Mouse (Mus musculus): Measurements from ENCODE around the gene Krtap15.
A peak's percentile ranks its signal among the peaks of the same experiment; 100 is the strongest.

The Krtap15 gene

DNA sequence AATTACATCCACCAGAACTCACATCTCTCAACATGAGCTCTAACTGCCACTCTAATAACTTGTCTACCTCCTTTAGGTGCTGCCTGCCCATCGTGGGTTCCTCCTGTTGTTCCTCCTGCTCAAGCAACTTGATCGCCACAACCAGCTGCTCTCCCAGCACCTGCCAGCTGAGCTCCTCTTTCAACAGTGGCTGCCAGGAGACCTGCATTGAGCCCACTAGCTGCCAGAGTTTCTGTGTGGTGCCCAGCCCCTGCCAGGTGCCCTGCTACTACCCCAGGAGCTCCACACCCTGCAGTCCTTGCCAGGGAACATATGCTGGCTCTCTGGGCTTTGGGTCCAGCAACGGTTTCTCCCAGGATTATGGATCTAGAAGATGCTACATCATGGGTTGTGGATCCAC is at the start of gene Krtap15:
TSS of gene Krtap15 (plus strand) at position 150 of the 400 bp plus-strand sequence.
- no peak for DNase-seq (ENCODE audit: low spot score in 2 of 2)

DNA sequence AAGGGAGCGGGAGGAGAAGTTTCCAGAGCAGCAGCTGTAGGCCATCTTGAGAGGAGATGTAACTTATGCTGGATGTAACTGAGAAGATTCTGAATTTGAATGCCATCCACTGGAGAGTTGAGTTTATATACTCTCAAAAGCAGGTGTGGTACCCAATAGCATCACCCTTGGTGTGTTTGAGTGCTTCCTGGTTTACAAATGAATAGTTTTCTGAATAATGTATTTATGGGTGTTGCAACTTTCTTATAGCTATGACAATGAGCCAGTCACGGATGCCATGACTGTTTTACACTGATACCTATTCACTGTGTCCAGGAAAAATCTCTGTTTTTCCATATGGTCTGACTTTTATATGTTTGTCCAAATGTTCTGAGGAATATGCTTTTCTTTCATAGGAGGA is 45.9 kb upstream of the Krtap15 start, which contains the start of gene 2310057N15Rik:
TSS of gene 2310057N15Rik (minus strand) at position 101 of the 400 bp plus-strand sequence.
- DNase-seq (ENCODE audit: low spot score in 2 of 2) = no peak

GRCm38 (mm10) chr16:88777596-88777995 is 42.4 kb upstream of the Krtap15 start, which contains the start of gene Gm5965:
TSS of gene Gm5965 (plus strand) at chr16:88777896.
- no peak for DNase-seq (ENCODE audit: low spot score in 2 of 2)

DNA sequence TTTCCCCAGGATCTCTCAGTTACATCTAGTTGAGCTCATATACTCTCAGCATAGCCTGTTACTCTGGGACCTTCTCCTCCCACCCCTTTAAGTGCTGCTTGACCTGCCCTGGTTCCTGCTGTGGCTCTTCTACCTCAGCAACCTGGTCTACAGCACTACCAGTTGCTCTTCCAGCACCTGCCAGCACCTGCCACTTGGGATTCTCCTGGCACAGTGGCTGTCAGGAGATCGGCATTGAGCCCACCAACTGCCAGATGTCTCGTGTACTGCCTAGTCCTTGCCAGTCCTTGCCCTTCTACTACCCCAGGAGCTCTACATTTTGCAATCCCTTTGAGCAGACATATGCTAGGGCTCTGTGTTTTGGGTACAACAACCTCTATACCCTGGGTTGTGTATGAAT is 33.2 kb upstream of the Krtap15 start:
- no peak for DNase-seq (ENCODE audit: low spot score in 2 of 2)

DNA sequence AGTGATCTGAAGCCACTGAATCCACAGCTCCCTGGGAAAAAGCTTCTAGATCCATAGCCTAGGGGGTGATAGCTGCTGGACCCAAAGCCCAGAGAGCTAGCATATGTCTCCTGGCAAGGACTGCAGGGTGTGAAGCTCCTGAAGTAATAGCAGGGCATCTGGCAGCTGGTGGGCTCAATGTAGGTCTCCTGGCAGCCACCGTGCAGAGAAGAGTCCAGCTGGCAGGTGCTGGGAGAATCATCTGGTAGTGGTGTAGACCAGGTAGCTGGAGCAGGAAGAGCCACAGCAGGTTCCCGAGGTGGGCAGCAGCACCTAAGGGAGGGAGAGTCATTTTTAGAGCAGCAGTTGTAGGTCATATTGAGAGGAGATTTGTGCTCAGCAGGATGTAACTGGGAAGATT is 8.2 kb upstream of the Krtap15 start, which contains the start of gene Gm20741:
TSS of gene Gm20741 (minus strand) at position 394 of the 400 bp plus-strand sequence.
- peak in 1 of 2 experiments; percentile 3 for DNase-seq (ENCODE audit: low spot score in 2 of 2)

DNA sequence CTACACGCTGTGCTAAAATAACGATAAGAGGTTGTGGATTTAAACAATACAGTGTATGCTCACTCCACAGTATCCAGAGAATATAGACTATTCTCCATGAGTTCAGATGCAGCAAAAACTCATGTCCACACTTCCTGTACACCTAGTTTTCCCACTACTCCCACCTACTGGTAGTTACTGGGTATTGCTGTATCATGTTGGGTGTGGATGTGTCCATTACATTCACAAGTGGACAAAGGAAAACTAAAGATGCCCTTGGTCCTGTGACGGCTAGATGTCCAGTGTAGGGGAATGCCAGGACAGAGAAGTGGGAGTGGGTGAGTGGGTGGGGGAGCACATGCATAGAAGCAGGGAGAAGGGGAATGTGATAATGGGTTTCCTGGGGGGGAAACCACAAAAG is 3.7 kb downstream of the Krtap15 start:
- peak; percentile 6 to 19 for DNase-seq (ENCODE audit: low spot score in 2 of 2)

DNA sequence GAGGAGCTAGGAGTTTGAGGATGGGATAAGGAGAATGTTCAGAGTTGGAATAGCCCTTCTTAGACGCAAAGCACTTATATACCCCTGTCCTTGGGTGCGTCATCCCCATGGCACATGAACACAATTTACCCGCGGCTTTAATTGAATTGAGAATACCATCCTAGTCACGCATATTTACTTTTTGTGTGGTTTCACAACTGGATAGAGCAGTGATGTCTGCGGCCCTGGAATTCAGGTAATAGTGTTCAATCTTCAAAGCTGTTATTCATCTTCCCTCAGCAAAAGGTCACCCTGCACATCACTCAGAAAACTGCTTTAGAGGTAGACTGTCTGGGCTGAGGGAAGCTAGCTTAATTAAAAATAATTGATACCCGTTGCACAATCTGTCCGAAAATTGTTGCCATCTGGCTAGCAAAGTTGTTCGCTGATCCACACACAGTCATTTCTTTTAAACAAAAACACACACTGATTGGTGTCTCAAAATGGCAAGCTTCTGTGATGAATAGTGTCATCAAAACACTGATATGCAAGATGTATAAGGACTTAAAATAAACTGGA is 6.2 kb downstream of the Krtap15 start, which contains the start of gene Krtap14:
TSS of gene Krtap14 (minus strand) at position 51 of the 558 bp plus-strand sequence.
- no peak for DNase-seq (ENCODE audit: low spot score in 2 of 2)

GRCm38 (mm10) chr16:88826978-88827377 is 7.0 kb downstream of the Krtap15 start:
- DNase-seq (ENCODE audit: low spot score in 2 of 2) = no peak

- no peak for DNase-seq (ENCODE audit: low spot score in 2 of 2)
Observed at GRCm38 (mm10) chr16:88847363-88847762, 27.3 kb downstream of the Krtap15 start.

DNA sequence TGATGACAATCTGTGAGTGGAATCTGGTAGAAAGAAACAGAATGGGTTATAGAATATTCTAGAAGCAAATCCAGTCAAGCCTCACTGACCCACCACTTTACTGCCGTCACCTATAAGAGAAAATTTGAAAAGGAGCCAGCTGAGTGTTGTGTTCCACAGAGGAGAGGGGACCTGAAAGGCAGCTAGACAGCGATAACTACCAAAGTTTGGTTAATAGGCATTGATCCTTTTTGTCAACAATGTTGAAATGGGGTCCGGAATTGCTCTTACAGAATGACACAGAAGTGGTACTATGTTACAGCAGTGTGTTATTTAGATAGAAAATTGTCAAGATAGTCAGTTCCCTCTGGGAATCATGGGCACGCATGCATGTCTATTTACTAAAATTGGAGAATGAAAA is 28.5 kb downstream of the Krtap15 start:
- DNase-seq (ENCODE audit: low spot score in 2 of 2) = no peak

DNA sequence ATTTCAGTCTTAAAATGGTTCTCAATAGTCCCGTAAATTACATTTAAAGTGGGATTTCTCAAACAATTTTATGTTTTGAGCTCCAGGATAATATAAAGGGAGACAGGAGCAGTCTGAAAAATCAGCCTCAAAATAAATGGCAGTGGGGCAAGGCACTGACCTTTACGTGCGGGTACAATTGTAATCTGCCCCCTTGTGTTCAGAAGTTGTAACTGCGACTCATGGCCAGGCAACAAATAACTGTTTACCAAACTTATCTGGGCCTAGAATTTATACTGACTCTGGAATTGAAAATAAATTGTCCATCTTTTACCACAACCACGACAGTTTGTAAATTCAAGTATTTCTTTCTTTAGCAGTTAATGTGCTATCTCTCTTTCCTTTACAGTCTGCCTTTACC is 31.4 kb downstream of the Krtap15 start:
- DNase-seq (ENCODE audit: low spot score in 2 of 2) = no peak

GRCm38 (mm10) chr16:88864887-88865407 is 44.9 kb downstream of the Krtap15 start:
- no peak for DNase-seq (ENCODE audit: low spot score in 2 of 2)

- no peak for DNase-seq (ENCODE audit: low spot score in 2 of 2)
Observed at GRCm38 (mm10) chr16:88869311-88869710, 49.3 kb downstream of the Krtap15 start, which contains the start of gene Krtap19-1. TSS of gene Krtap19-1 (minus strand) at chr16:88869411.

DNA sequence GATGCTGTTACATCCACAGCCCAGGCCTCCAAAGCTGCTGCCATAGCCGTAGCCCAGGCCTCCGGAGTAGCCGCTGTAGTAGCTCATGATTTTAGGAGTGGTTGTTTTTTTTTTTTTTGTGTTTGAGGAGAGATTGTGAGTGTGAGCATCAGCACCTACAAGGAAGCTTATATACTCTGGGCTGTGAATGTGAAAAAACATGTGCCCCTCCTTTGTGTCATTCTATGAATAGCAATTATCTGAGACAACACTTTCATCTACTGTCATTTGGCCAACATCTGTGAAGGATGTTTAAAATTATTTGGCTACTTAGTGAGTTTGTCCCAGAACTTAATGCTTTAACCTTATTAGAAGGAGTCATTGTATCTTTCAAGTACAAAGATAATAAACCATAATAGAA is 54.2 kb downstream of the Krtap15 start, which contains the start of gene Krtap19-2:
TSS of gene Krtap19-2 (minus strand) at position 101 of the 400 bp plus-strand sequence.
- no peak for DNase-seq (ENCODE audit: low spot score in 2 of 2)

GRCm38 (mm10) chr16:88877938-88878337 is 57.9 kb downstream of the Krtap15 start, which contains the start of gene Krtap19-3:
TSS of gene Krtap19-3 (minus strand) at chr16:88878038.
- DNase-seq (ENCODE audit: low spot score in 2 of 2) = no peak

Data from right cerebral cortex, adult 2 months (tissue).